Mouse (Mus musculus): ENCODE data around the gene Dok5. TPM values are rescaled to one million over a fixed set of nuclear protein-coding genes. Genes with fewer than 3 reads are reported as not detected.

Gene Dok5
- polyA plus RNA-seq, 2 experiments, result 10.8 to 11.9 TPM

DNA sequence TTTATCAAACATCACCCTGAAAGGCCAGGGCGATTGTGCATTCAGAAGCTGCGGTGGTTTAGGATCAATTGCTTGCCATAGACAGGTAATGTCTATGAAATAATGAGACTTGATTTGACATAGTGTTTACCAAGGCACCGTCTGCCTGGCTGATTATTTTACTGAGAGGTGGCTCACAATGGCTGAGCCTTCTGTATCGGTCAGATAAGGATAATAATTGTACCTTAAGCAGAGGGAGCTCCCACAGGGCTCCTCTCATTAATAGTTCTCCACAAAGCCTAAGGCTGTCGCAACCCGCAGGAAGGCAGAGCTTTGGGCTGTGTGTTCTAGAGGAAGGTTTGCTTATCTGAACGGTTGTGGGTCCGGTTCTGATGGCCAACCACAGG, 41.3 kb downstream of the Dok5 start:
- Histone ChIP-seq H3K4me1 (ENCODE audit: control insufficient read depth, insufficient read depth, low read length) (peaks cover 9% of the 10 kb centered on the region; the same call in 1 of the 2 replicates), H3K4me3 (replicated peaks; ENCODE audit: low read length) (no peak overlapping the region), H3K36me3 (ENCODE audit: control insufficient read depth, insufficient read depth, low read length) (no peaks in the 10 kb centered on the region), H3K9ac (ENCODE audit: low read depth, low read length, severe bottlenecking) (no peak overlapping the region), H3K4me2 (replicated peaks; ENCODE audit: low read depth, low read length, severe bottlenecking) (no peak overlapping the region), H3K27me3 (ENCODE audit: control insufficient read depth, insufficient read depth, low read length) (no peaks in the 10 kb centered on the region), H3K9me3 (ENCODE audit: control insufficient read depth, low read length) (no peaks in the 10 kb centered on the region), H3K27ac (replicated peaks; ENCODE audit: low read depth, low read length) (no peak overlapping the region)
- DNase-seq (ENCODE audit: low spot score) (no peak), ATAC-seq (ENCODE audit: low FRiP score, low read depth) (no peak)
- 51% methylated on average over 8 of the region's 8 CpGs for WGBS
- no peak for TF ChIP-seq POLR2A (IDR thresholded peaks at IDR 0.05; ENCODE audit: borderline replicate concordance, extremely low read depth, insufficient read depth, insufficient read length)

DNA sequence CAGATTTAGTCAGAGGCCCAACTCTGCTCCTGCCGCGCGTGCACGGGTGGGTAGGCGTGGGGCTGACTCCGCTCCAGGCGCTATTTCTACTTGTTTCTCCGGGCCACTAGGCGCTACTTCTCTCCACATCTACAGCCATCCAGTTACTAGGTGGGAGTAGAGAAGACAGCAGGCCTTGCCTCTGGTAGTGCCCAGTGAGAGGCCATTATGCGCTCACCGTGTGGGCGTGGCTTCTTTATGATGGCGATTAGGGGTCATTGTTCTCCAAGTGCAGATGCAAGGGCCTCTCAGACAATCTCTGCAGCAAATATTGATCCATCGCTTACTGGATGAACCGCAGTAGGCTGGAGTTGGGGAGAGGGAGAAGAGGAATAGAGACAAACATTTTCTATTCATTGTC, 44.0 kb downstream of the Dok5 start:
- ATAC-seq (ENCODE audit: low FRiP score, low read depth) (no peak), DNase-seq (ENCODE audit: low spot score) (no peak)
- Histone ChIP-seq H3K4me1 (ENCODE audit: control insufficient read depth, insufficient read depth, low read length) (peaks cover 9% of the 10 kb centered on the region; the same call in 1 of the 2 replicates), H3K36me3 (ENCODE audit: control insufficient read depth, insufficient read depth, low read length) (no peaks in the 10 kb centered on the region), H3K27me3 (ENCODE audit: control insufficient read depth, insufficient read depth, low read length) (no peaks in the 10 kb centered on the region), H3K9ac (ENCODE audit: low read depth, low read length, severe bottlenecking) (no peak overlapping the region), H3K27ac (replicated peaks; ENCODE audit: low read depth, low read length) (no peak overlapping the region), H3K9me3 (ENCODE audit: control insufficient read depth, low read length) (no peaks in the 10 kb centered on the region), H3K4me3 (replicated peaks; ENCODE audit: low read length) (no peak overlapping the region), H3K4me2 (replicated peaks; ENCODE audit: low read depth, low read length, severe bottlenecking) (no peak overlapping the region)
- 90% methylated on average over 15 of the region's 15 CpGs for WGBS
- no peak for TF ChIP-seq POLR2A (IDR thresholded peaks at IDR 0.05; ENCODE audit: borderline replicate concordance, extremely low read depth, insufficient read depth, insufficient read length)

DNA sequence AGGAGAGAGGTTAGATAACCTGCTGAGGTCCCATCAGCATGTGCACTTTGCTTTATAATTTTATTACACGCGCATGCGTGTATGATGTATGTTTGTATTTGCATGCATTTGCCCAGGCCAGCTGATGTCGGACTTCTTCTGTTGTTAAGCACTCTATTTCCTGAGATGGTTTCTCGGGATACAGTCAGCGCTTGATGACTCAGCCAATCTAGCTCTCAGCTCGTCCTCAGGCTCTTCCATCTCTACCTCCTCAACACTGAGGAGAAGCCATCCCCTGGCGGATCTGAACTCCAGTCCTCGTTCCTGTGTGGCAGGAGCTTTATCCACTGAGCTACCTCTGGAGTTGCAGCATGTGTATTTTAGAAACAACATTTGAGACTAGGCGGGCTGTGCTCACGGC, 44.5 kb downstream of the Dok5 start:
- Histone ChIP-seq H3K27me3 (ENCODE audit: control insufficient read depth, insufficient read depth, low read length) (no peaks in the 10 kb centered on the region), H3K36me3 (ENCODE audit: control insufficient read depth, insufficient read depth, low read length) (no peaks in the 10 kb centered on the region), H3K4me2 (replicated peaks; ENCODE audit: low read depth, low read length, severe bottlenecking) (no peak overlapping the region), H3K4me1 (ENCODE audit: control insufficient read depth, insufficient read depth, low read length) (peaks cover 9% of the 10 kb centered on the region; the same call in 1 of the 2 replicates), H3K9me3 (ENCODE audit: control insufficient read depth, low read length) (no peaks in the 10 kb centered on the region), H3K4me3 (replicated peaks; ENCODE audit: low read length) (no peak overlapping the region), H3K9ac (ENCODE audit: low read depth, low read length, severe bottlenecking) (no peak overlapping the region), H3K27ac (replicated peaks; ENCODE audit: low read depth, low read length) (no peak overlapping the region)
- no peak for DNase-seq (ENCODE audit: low spot score)
- WGBS, result 92% methylated on average over 11 of the region's 11 CpGs
- no peak for ATAC-seq (ENCODE audit: low FRiP score, low read depth)
- no peak for TF ChIP-seq POLR2A (IDR thresholded peaks at IDR 0.05; ENCODE audit: borderline replicate concordance, extremely low read depth, insufficient read depth, insufficient read length)

DNA sequence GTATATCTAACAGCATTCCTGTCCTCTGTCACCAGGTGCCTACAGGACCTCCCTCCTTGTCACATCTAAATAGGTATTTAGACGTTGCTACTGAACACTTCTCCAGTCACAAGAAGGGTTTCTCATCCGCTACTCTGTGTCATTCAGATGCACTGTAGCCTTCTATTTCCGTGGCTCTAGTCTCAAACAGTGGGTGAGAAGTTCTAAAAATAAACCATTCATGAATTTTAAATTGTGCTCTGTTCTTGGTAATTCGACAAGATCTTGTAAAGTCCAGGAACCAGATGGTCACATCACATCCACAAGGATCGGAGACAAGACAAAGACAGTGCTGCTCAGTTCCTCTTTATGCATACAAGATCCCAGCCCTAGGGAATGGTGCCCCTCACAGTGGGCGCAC, 46.0 kb downstream of the Dok5 start:
- TF ChIP-seq POLR2A (IDR thresholded peaks at IDR 0.05; ENCODE audit: borderline replicate concordance, extremely low read depth, insufficient read depth, insufficient read length), result no peak
- no peak overlapping the region for H3K9ac ChIP-seq (ENCODE audit: low read depth, low read length, severe bottlenecking)
- no peaks in the 10 kb centered on the region for H3K9me3 ChIP-seq (ENCODE audit: control insufficient read depth, low read length)
- DNase-seq (ENCODE audit: low spot score) (no peak), ATAC-seq (ENCODE audit: low FRiP score, low read depth) (no peak)
- no peaks in the 10 kb centered on the region for H3K36me3 ChIP-seq (ENCODE audit: control insufficient read depth, insufficient read depth, low read length)
- 81% methylated on average over 6 of the region's 6 CpGs for WGBS
- H3K4me1 ChIP-seq (ENCODE audit: control insufficient read depth, insufficient read depth, low read length), result peaks cover 3% of the 10 kb centered on the region; the same call in 1 of the 2 replicates
- no peak overlapping the region for H3K4me2 ChIP-seq (replicated peaks; ENCODE audit: low read depth, low read length, severe bottlenecking)
- H3K27me3 ChIP-seq (ENCODE audit: control insufficient read depth, insufficient read depth, low read length), result no peaks in the 10 kb centered on the region
- H3K4me3 ChIP-seq (replicated peaks; ENCODE audit: low read length), result no peak overlapping the region
- H3K27ac ChIP-seq (replicated peaks; ENCODE audit: low read depth, low read length), result no peak overlapping the region

DNA sequence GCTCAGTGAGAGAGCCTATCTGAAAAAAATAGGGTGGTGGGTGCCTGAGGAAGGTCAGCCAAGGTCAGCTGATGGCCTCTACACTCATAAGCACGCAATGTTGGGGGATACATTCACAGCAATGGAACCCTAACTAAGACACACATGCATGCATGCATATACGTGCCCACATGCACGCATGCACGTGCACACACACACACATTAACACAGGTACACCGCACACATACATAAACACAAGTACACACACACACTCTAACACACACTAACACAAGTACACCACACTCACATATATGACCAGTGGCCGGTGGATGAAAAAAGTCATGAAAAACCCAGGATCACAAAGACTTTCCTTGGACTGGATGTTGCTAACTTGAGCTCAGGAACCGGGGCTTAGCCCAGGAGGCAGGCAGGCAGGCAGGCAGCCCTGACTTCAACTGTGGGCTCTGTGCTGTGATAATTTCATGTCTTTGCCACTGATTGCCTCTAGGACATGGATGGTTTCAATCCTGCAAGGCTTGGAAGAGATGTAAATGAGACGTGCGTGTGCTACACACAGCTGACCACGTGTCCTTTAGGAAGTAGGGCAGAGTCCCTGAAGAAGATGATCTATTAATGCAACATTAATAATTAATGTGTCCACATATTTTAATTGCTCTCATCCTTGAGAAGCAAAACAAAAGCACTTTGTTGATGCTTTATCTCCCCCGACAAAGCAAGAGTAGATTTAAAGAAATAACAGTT, 48.6 kb downstream of the Dok5 start:
- DNase-seq (ENCODE audit: low spot score) (no peak), ATAC-seq (ENCODE audit: low FRiP score, low read depth) (no peak)
- Histone ChIP-seq H3K36me3 (ENCODE audit: control insufficient read depth, insufficient read depth, low read length) (no peaks in the 10 kb centered on the region), H3K9me3 (ENCODE audit: control insufficient read depth, low read length) (no peaks in the 10 kb centered on the region), H3K4me2 (replicated peaks; ENCODE audit: low read depth, low read length, severe bottlenecking) (no peak overlapping the region), H3K9ac (ENCODE audit: low read depth, low read length, severe bottlenecking) (no peak overlapping the region), H3K4me3 (replicated peaks; ENCODE audit: low read length) (no peak overlapping the region), H3K4me1 (ENCODE audit: control insufficient read depth, insufficient read depth, low read length) (peaks cover 3% of the 10 kb centered on the region; the same call in 1 of the 2 replicates), H3K27ac (replicated peaks; ENCODE audit: low read depth, low read length) (no peak overlapping the region), H3K27me3 (ENCODE audit: control insufficient read depth, insufficient read depth, low read length) (no peaks in the 10 kb centered on the region)
- no peak for TF ChIP-seq POLR2A (IDR thresholded peaks at IDR 0.05; ENCODE audit: borderline replicate concordance, extremely low read depth, insufficient read depth, insufficient read length)
- 91% methylated on average over 11 of the region's 11 CpGs for WGBS
